In genomic region chr9:51041491-51041980, GRCm38 (mm10) we compare ENCODE assay signal across 39 mouse cellular contexts. TPM values are rescaled to one million over a fixed set of nuclear protein-coding genes. Genes with fewer than 3 reads are reported as not detected.
"Had no signal": no experiment of that assay in that cellular context is flagged by ENCODE, and none has a peak within 500 bp of the region (broad histone marks: within the 10 kb centered on the region; RNA-seq: fewer than 3 reads in every experiment).

No protein-coding gene starts in this region.

- DNase-seq: gastrocnemius, adult 2 months; gastrocnemius, postnatal 10 days; gastrocnemius, postnatal 25 days; heart, adult 18-20 months; heart, postnatal 10 days; heart, postnatal 4 days; kidney, adult 11 months; kidney, adult 2 months; kidney, adult 9 months; kidney, postnatal 14 days; kidney, postnatal 36 days; left cerebral cortex, postnatal 4 days had no signal

- H3K9me3 ChIP-seq: heart, embryonic 10.5 days; heart, embryonic 12.5 days; hindbrain, embryonic 10.5 days; hindbrain, embryonic 12.5 days; hindbrain, embryonic 15.5 days; kidney, embryonic 15.5 days; limb, embryonic 13.5 days; limb, embryonic 15.5 days; liver, embryonic 12.5 days had no signal

- H3K27ac ChIP-seq: gastrocnemius, adult 2 months; heart, embryonic 10.5 days; hindbrain, embryonic 10.5 days; hindbrain, embryonic 12.5 days; hindbrain, embryonic 15.5 days; kidney, embryonic 15.5 days; kidney, postnatal 0 days; layer of hippocampus, adult 2 months; limb, embryonic 13.5 days; limb, embryonic 15.5 days; liver, embryonic 12.5 days; liver, embryonic 14.5 days had no signal

- H3K36me3 ChIP-seq: heart, embryonic 10.5 days; heart, embryonic 12.5 days; hindbrain, embryonic 10.5 days; hindbrain, embryonic 12.5 days; hindbrain, embryonic 15.5 days; kidney, embryonic 15.5 days; limb, embryonic 13.5 days; limb, embryonic 15.5 days; liver, embryonic 12.5 days had no signal

- H3K4me1 ChIP-seq: heart, embryonic 10.5 days; heart, embryonic 12.5 days; hindbrain, embryonic 10.5 days; hindbrain, embryonic 12.5 days; hindbrain, embryonic 15.5 days; kidney, embryonic 15.5 days; limb, embryonic 13.5 days; limb, embryonic 15.5 days; liver, embryonic 12.5 days had no signal

- H3K27me3 ChIP-seq: heart, embryonic 12.5 days; hindbrain, embryonic 12.5 days; hindbrain, embryonic 15.5 days; kidney, embryonic 15.5 days; limb, embryonic 13.5 days; limb, embryonic 15.5 days; liver, embryonic 12.5 days had no signal

- H3K9ac ChIP-seq: heart, embryonic 12.5 days; hindbrain, embryonic 12.5 days; hindbrain, embryonic 15.5 days; kidney, embryonic 15.5 days; limb, embryonic 13.5 days; limb, embryonic 15.5 days; liver, embryonic 12.5 days; liver, embryonic 14.5 days had no signal

- ATAC-seq: inflammation-experienced regulatory T-cells, adult 6 months; liver, embryonic 12.5 days had no signal

- H3K4me2 ChIP-seq: heart, embryonic 12.5 days; hindbrain, embryonic 12.5 days; hindbrain, embryonic 15.5 days; kidney, embryonic 15.5 days; limb, embryonic 13.5 days; limb, embryonic 15.5 days; liver, embryonic 12.5 days had no signal

- H3K4me3 ChIP-seq: gastrocnemius, adult 2 months; heart, embryonic 10.5 days; heart, embryonic 12.5 days; hindbrain, embryonic 10.5 days; hindbrain, embryonic 12.5 days; hindbrain, embryonic 15.5 days; kidney, embryonic 15.5 days; layer of hippocampus, adult 2 months; limb, embryonic 13.5 days; limb, embryonic 15.5 days; liver, embryonic 12.5 days had no signal

RNA-seq across cellular contexts. Expression of gene Btg4, which starts 19.2 kb away (rescaled TPM):
- total RNA-seq: gastrocnemius, adult 2 months; gastrocnemius, postnatal 10 days; gastrocnemius, postnatal 25 days; gastrocnemius, postnatal 4 days; granulocyte monocyte progenitor cell, adult 5-6 weeks; heart, adult 18-20 months; heart, adult 8-10 months; heart, postnatal 10 days; heart, postnatal 25 days; heart, postnatal 4 days; layer of hippocampus, adult 2 months; layer of hippocampus, postnatal 10 days; layer of hippocampus, postnatal 25 days; left cerebral cortex, adult 8-10 months; left cerebral cortex, postnatal 10 days; left cerebral cortex, postnatal 25 days; left cerebral cortex, postnatal 4 days; liver, adult 2 months had no signal
- polyA plus RNA-seq: frontal cortex, adult 2 months; heart, embryonic 10.5 days; heart, embryonic 12.5 days; heart, embryonic 14.5 days; heart, embryonic 16.5 days; hindbrain, embryonic 10.5 days; hindbrain, embryonic 12.5 days; hindbrain, embryonic 15.5 days; kidney, adult 2 months; kidney, embryonic 15.5 days; kidney, postnatal 0 days; limb, embryonic 11.5 days; limb, embryonic 13.5 days; limb, embryonic 15.5 days; liver, adult 2 months; liver, embryonic 12.5 days; liver, embryonic 14.5 days had no signal

RNA-seq across cellular contexts. Expression of gene Layn, which starts 35.4 kb away (rescaled TPM):
- polyA plus RNA-seq: inflammation-experienced regulatory T-cells, adult 6 months had no signal
